Mouse (Mus musculus): ENCODE measurements around the gene Zdhhc14. TPM values are rescaled to one million over a fixed set of nuclear protein-coding genes. Genes with fewer than 3 reads are reported as not detected.

Zdhhc14 gene
- polyA plus RNA-seq, 1 experiment from 2014 or later, result 13.4 TPM

GRCm38 (mm10) chr17:5798221-5798801 lies 306.0 kb downstream of the Zdhhc14 start:
- no peaks in the 10 kb centered on the region for H3K27me3 ChIP-seq (replicated peaks)
- no peak for ATAC-seq (ENCODE audit: low FRiP score)
- H3K4me2 ChIP-seq, result no peak overlapping the region
- H3K36me3 ChIP-seq, result no peaks in the 10 kb centered on the region
- no peak overlapping the region for H3K9ac ChIP-seq (replicated peaks)
- H3K27ac ChIP-seq (replicated peaks), result no peak overlapping the region
- H3K9me3 ChIP-seq (replicated peaks), result no peaks in the 10 kb centered on the region
- peaks cover 3% of the 10 kb centered on the region; the same call in 1 of the 2 replicates for H3K4me1 ChIP-seq
- 66% methylated on average over 13 of the region's 13 CpGs for whole genome bisulfite sequencing
- H3K4me3 ChIP-seq (replicated peaks), result no peak overlapping the region

- H3K9me3 ChIP-seq (replicated peaks), result no peaks in the 10 kb centered on the region
- 64% methylated on average over 5 of the region's 5 CpGs for WGBS
Measured at GRCm38 (mm10) chr17:5798900-5799299, 306.5 kb downstream of the Zdhhc14 start.

GRCm38 (mm10) chr17:5799396-5800021 lies 307.2 kb downstream of the Zdhhc14 start:
- WGBS, result 87% methylated on average over 17 of the region's 17 CpGs
- no peaks in the 10 kb centered on the region for H3K36me3 ChIP-seq

More at GRCm38 (mm10) chr17:5798900-5799299, 306.5 kb downstream of the Zdhhc14 start:
- Histone ChIP-seq H3K4me2 (no peak overlapping the region), H3K4me1 (peaks cover 3% of the 10 kb centered on the region; the same call in 1 of the 2 replicates), H3K36me3 (no peaks in the 10 kb centered on the region), H3K27ac (replicated peaks) (no peak overlapping the region), H3K27me3 (replicated peaks) (no peaks in the 10 kb centered on the region), H3K9ac (replicated peaks) (no peak overlapping the region), H3K4me3 (replicated peaks) (no peak overlapping the region)
- no peak for ATAC-seq (ENCODE audit: low FRiP score)

GRCm38 (mm10) chr17:5800254-5800653 lies 307.9 kb downstream of the Zdhhc14 start:
- no peak for ATAC-seq (ENCODE audit: low FRiP score)
- 82% methylated on average over 2 of the region's 2 CpGs for WGBS
- H3K27ac ChIP-seq (replicated peaks), result no peak overlapping the region
- H3K4me2 ChIP-seq, result no peak overlapping the region
- H3K4me1 ChIP-seq, result peaks cover 9% of the 10 kb centered on the region
- no peak overlapping the region for H3K9ac ChIP-seq (replicated peaks)
- H3K36me3 ChIP-seq, result no peaks in the 10 kb centered on the region
- H3K4me3 ChIP-seq (replicated peaks), result no peak overlapping the region
- no peaks in the 10 kb centered on the region for H3K27me3 ChIP-seq (replicated peaks)
- no peaks in the 10 kb centered on the region for H3K9me3 ChIP-seq (replicated peaks)

More at GRCm38 (mm10) chr17:5799396-5800021, 307.2 kb downstream of the Zdhhc14 start:
- Histone ChIP-seq H3K4me3 (replicated peaks) (no peak overlapping the region), H3K9ac (replicated peaks) (no peak overlapping the region), H3K27me3 (replicated peaks) (no peaks in the 10 kb centered on the region), H3K4me1 (peaks cover 4% of the 10 kb centered on the region), H3K9me3 (replicated peaks) (no peaks in the 10 kb centered on the region), H3K27ac (replicated peaks) (no peak overlapping the region), H3K4me2 (no peak overlapping the region)
- ATAC-seq (ENCODE audit: low FRiP score), result no peak

- no peak for ATAC-seq (ENCODE audit: low FRiP score)
- H3K27me3 ChIP-seq (replicated peaks), result no peaks in the 10 kb centered on the region
- WGBS, result 88% methylated on average over 7 of the region's 7 CpGs
Measured at GRCm38 (mm10) chr17:5800824-5801560, 308.6 kb downstream of the Zdhhc14 start.

GRCm38 (mm10) chr17:5801761-5802655 lies 309.7 kb downstream of the Zdhhc14 start:
- Histone ChIP-seq H3K27ac (replicated peaks) (no peak overlapping the region), H3K4me2 (no peak overlapping the region), H3K9me3 (replicated peaks) (no peaks in the 10 kb centered on the region), H3K4me3 (replicated peaks) (no peak overlapping the region), H3K9ac (replicated peaks) (no peak overlapping the region), H3K4me1 (peaks cover 8% of the 10 kb centered on the region), H3K27me3 (replicated peaks) (no peaks in the 10 kb centered on the region), H3K36me3 (no peaks in the 10 kb centered on the region)
- WGBS, result 79% methylated on average over 17 of the region's 17 CpGs
- no peak for ATAC-seq (ENCODE audit: low FRiP score)

More at GRCm38 (mm10) chr17:5800824-5801560, 308.6 kb downstream of the Zdhhc14 start:
- Histone ChIP-seq H3K27ac (replicated peaks) (no peak overlapping the region), H3K9ac (replicated peaks) (no peak overlapping the region), H3K36me3 (no peaks in the 10 kb centered on the region), H3K9me3 (replicated peaks) (no peaks in the 10 kb centered on the region), H3K4me2 (no peak overlapping the region), H3K4me3 (replicated peaks) (no peak overlapping the region), H3K4me1 (peaks cover 9% of the 10 kb centered on the region)

- no peak overlapping the region for H3K4me3 ChIP-seq (replicated peaks)
- H3K9ac ChIP-seq (replicated peaks), result no peak overlapping the region
- no peaks in the 10 kb centered on the region for H3K9me3 ChIP-seq (replicated peaks)
- H3K4me2 ChIP-seq, result no peak overlapping the region
- no peaks in the 10 kb centered on the region for H3K36me3 ChIP-seq
- H3K27me3 ChIP-seq (replicated peaks), result no peaks in the 10 kb centered on the region
- no peak overlapping the region for H3K27ac ChIP-seq (replicated peaks)
- 89% methylated on average over 5 of the region's 5 CpGs for WGBS
- peaks cover 5% of the 10 kb centered on the region; the same call in 1 of the 2 replicates for H3K4me1 ChIP-seq
- no peak for ATAC-seq (ENCODE audit: low FRiP score)
Measured at GRCm38 (mm10) chr17:5802656-5802955, 310.2 kb downstream of the Zdhhc14 start.

Other genes with a start within 250 kb of the Zdhhc14 start
- gene Ldhal6b, start 73.8 kb upstream of the Zdhhc14 start, polyA plus RNA-seq (2015; fragmentation: Nextera tagmentation; extraction: Ambion mirVana), result not detected in 2 replicates
- 112 and 114 TPM in 2 replicates for gene Tmem242, start 52.3 kb upstream of the Zdhhc14 start, polyA plus RNA-seq (2015; fragmentation: Nextera tagmentation; extraction: Ambion mirVana)